Mouse (Mus musculus): ENCODE data around the gene Esp6. TPM values are rescaled to one million over a fixed set of nuclear protein-coding genes. Genes with fewer than 3 reads are reported as not detected.

The Esp6 gene
- polyA plus RNA-seq, 1 experiment from 2014 or later = not detected

Other genes starting within 250 kb of the Esp6 start
- 0.21 TPM in 2 replicates for gene Crisp1, start 242.3 kb upstream of the Esp6 start, polyA plus RNA-seq (2015; fragmentation: Nextera tagmentation; extraction: Ambion mirVana)
- gene Esp8, start 41.5 kb upstream of the Esp6 start, polyA plus RNA-seq (2015; fragmentation: Nextera tagmentation; extraction: Ambion mirVana) = not detected in 2 replicates
- gene Esp4, start 37.1 kb downstream of the Esp6 start, polyA plus RNA-seq (2015; fragmentation: Nextera tagmentation; extraction: Ambion mirVana) = not detected in 2 replicates
- not detected in 2 replicates for gene Esp3, start 70.6 kb downstream of the Esp6 start, polyA plus RNA-seq (2015; fragmentation: Nextera tagmentation; extraction: Ambion mirVana)
- gene Esp1, start 165.6 kb downstream of the Esp6 start, polyA plus RNA-seq (2015; fragmentation: Nextera tagmentation; extraction: Ambion mirVana) = not detected in 2 replicates
- not detected in 2 replicates for gene Crisp2, start 245.5 kb downstream of the Esp6 start, polyA plus RNA-seq (2015; fragmentation: Nextera tagmentation; extraction: Ambion mirVana)
- 0.76 and 1.3 TPM in 2 replicates for gene Rhag, start 249.6 kb downstream of the Esp6 start, polyA plus RNA-seq (2015; fragmentation: Nextera tagmentation; extraction: Ambion mirVana)

Measured in kidney, embryonic 16.5 days (tissue).